Mouse (Mus musculus): ENCODE measurements around the gene Ado. TPM values are rescaled to one million over a fixed set of nuclear protein-coding genes. Genes with fewer than 3 reads are reported as not detected.

Ado gene
- polyA plus RNA-seq, 1 experiment: 11.6 TPM

- no peaks in the 10 kb centered on the region for H3K4me1 ChIP-seq (ENCODE audit: control insufficient read depth, insufficient read depth, low read length)
- TF ChIP-seq CTCF (IDR thresholded peaks at IDR 0.05; ENCODE audit: insufficient read depth, low read length): no peak
- WGBS: 79% methylated on average over 3 of the region's 3 CpGs
- DNase-seq: no peak
- H3K4me3 ChIP-seq (replicated peaks; ENCODE audit: extremely low read depth, low read depth, low read length): no peak overlapping the region
These were observed 30.0 kb downstream of the Ado start for GRCm38 (mm10) chr10:67518733-67519132.

- 57% methylated on average over 7 of the region's 7 CpGs for WGBS
- H3K4me3 ChIP-seq (replicated peaks; ENCODE audit: extremely low read depth, low read depth, low read length): no peak overlapping the region
- H3K4me1 ChIP-seq (ENCODE audit: control insufficient read depth, insufficient read depth, low read length): no peaks in the 10 kb centered on the region
- DNase-seq: no peak
- no peak for TF ChIP-seq POLR2A (IDR thresholded peaks at IDR 0.05; ENCODE audit: borderline replicate concordance, extremely low read depth, low read depth, low read length)
- TF ChIP-seq CTCF (IDR thresholded peaks at IDR 0.05; ENCODE audit: insufficient read depth, low read length): no peak
These were observed 35.9 kb downstream of the Ado start for GRCm38 (mm10) chr10:67512871-67513270.

- no peak for DNase-seq
- 68% methylated on average over 8 of the region's 8 CpGs for WGBS
- H3K4me1 ChIP-seq (ENCODE audit: control insufficient read depth, insufficient read depth, low read length): no peaks in the 10 kb centered on the region
- TF ChIP-seq POLR2A (IDR thresholded peaks at IDR 0.05; ENCODE audit: borderline replicate concordance, extremely low read depth, low read depth, low read length): no peak
- no peak for TF ChIP-seq CTCF (IDR thresholded peaks at IDR 0.05; ENCODE audit: insufficient read depth, low read length)
- H3K4me3 ChIP-seq (replicated peaks; ENCODE audit: extremely low read depth, low read depth, low read length): no peak overlapping the region
These were observed 36.5 kb downstream of the Ado start for GRCm38 (mm10) chr10:67512211-67512610.

GRCm38 (mm10) chr10:67505248-67505647 lies 43.5 kb downstream of the Ado start:
- Histone ChIP-seq H3K4me1 (ENCODE audit: control insufficient read depth, insufficient read depth, low read length) (no peaks in the 10 kb centered on the region), H3K4me3 (replicated peaks; ENCODE audit: extremely low read depth, low read depth, low read length) (no peak overlapping the region)
- 54% methylated on average over 3 of the region's 3 CpGs for WGBS
- TF ChIP-seq CTCF (IDR thresholded peaks at IDR 0.05; ENCODE audit: insufficient read depth, low read length): no peak
- no peak for TF ChIP-seq POLR2A (IDR thresholded peaks at IDR 0.05; ENCODE audit: borderline replicate concordance, extremely low read depth, low read depth, low read length)
- DNase-seq: no peak

GRCm38 (mm10) chr10:67504046-67504445 lies 44.7 kb downstream of the Ado start:
- Histone ChIP-seq H3K4me1 (ENCODE audit: control insufficient read depth, insufficient read depth, low read length) (no peaks in the 10 kb centered on the region), H3K4me3 (replicated peaks; ENCODE audit: extremely low read depth, low read depth, low read length) (no peak overlapping the region)
- 36% methylated on average over 5 of the region's 5 CpGs for WGBS
- TF ChIP-seq CTCF (IDR thresholded peaks at IDR 0.05; ENCODE audit: insufficient read depth, low read length): no peak
- no peak for TF ChIP-seq POLR2A (IDR thresholded peaks at IDR 0.05; ENCODE audit: borderline replicate concordance, extremely low read depth, low read depth, low read length)
- no peak for DNase-seq

DNA sequence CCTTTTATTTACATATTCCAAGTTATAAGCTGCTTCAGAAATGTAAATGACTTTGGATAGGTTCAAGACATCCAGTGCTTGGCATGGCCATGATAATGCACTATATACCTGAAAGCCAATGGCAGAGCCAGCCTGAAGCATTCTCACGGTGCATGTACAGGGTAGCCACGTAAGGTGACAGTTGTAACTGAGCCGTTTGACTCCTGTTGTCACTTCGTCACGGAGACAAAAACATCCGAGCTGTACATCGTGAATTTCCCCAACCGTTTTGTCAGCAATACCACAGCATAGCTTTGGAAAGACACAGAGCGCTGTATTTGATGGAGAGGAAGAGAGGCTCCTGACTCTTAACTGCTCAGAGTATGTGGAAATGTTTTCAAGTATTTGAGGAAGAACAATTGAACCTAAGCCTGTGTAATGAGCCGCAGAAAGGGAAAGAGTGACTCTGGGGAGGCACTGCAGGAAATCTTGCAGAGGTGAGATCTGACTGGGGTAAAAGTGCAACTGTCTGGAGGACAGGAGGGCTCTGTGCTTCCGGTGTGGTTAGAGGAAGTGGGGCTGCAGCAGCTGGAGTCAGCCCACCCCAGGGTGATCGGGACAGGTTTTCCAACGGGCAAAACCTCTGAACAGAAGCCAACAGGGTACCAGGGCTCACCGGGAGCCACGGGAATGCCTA lies 45.3 kb downstream of the Ado start:
- DNase-seq: no peak
- no peak overlapping the region for H3K4me3 ChIP-seq (replicated peaks; ENCODE audit: extremely low read depth, low read depth, low read length)

GRCm38 (mm10) chr10:67497951-67498350 lies 50.8 kb downstream of the Ado start:
- TF ChIP-seq CTCF (IDR thresholded peaks at IDR 0.05; ENCODE audit: insufficient read depth, low read length): no peak
- TF ChIP-seq POLR2A (IDR thresholded peaks at IDR 0.05; ENCODE audit: borderline replicate concordance, extremely low read depth, low read depth, low read length): no peak
- WGBS: 85% methylated on average over 9 of the region's 9 CpGs
- DNase-seq: no peak
- Histone ChIP-seq H3K4me1 (ENCODE audit: control insufficient read depth, insufficient read depth, low read length) (no peaks in the 10 kb centered on the region), H3K4me3 (replicated peaks; ENCODE audit: extremely low read depth, low read depth, low read length) (no peak overlapping the region)

More for the DNA sequence above, 45.3 kb downstream of the Ado start:
- H3K4me1 ChIP-seq (ENCODE audit: control insufficient read depth, insufficient read depth, low read length): no peaks in the 10 kb centered on the region
- WGBS: 27% methylated on average over 15 of the region's 15 CpGs
- no peak for TF ChIP-seq CTCF (IDR thresholded peaks at IDR 0.05; ENCODE audit: insufficient read depth, low read length)
- no peak for TF ChIP-seq POLR2A (IDR thresholded peaks at IDR 0.05; ENCODE audit: borderline replicate concordance, extremely low read depth, low read depth, low read length)

DNA sequence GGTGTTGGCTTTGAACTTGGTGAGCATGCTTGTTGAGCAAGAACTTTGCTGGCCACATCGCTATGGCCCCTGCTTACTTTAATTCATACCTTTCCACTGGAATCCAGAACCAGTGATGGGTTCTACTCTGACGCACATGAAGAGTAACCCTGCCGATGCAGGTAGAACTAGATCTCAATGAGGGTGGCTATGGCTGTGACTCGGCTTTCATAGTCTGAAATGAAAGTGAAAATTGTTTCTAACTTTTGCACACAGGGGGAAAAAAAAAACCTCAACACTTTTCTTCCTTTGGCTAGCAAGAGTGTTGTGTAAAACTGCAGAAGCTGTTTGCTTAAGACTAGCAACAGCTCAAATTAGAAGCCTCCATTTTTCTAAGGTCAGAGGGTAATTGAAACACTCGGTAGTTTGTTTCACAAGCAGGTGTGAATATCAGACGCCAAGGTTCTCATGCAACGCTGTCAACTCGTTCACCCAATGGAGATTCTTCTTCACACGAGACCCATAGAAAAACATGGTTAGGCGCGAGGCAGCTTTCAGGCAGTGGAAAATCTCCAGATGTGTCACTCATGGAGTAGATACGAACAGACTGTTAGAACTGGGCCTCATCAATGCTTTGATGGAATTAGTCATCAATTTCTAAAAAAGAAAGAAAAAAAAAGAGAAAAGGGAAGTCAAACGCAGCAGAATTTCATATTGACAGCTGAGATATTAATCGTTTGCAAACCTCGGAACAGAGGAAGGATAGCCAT lies 51.4 kb downstream of the Ado start:
- TF ChIP-seq POLR2A (IDR thresholded peaks at IDR 0.05; ENCODE audit: borderline replicate concordance, extremely low read depth, low read depth, low read length): no peak
- TF ChIP-seq CTCF (IDR thresholded peaks at IDR 0.05; ENCODE audit: insufficient read depth, low read length): no peak
- WGBS: 78% methylated on average over 15 of the region's 15 CpGs
- Histone ChIP-seq H3K4me3 (replicated peaks; ENCODE audit: extremely low read depth, low read depth, low read length) (no peak overlapping the region), H3K4me1 (ENCODE audit: control insufficient read depth, insufficient read depth, low read length) (no peaks in the 10 kb centered on the region)
- DNase-seq: no peak

Other genes with a start within 250 kb of the Ado start
- 12.8 and 13.1 TPM in 2 replicates for gene Egr2, start 13.5 kb downstream of the Ado start, polyA plus RNA-seq (2012; rRNA removed)

Measured in lung, adult 2 months (tissue).